Mouse (Mus musculus) mouse trophoblast stem cell (cell line): ENCODE measurements around the gene Olfr1229.

Experiments used
- in situ Hi-C, 2 experiments: fragments of 300-500 bp; cut with MseI, MboI; formaldehyde crosslinking; loops; 2 replicates in 1 of 2; 3 replicates in 1 of 2; pipeline ENCODE4 v1.15.1; 2025

Gene Olfr1229

GRCm38 (mm10) chr2:89287914-89288313, at the start of gene Olfr1229:
Gene Olfr1229, minus strand, starts transcription at chr2:89288014.
- in situ Hi-C loops = no loop called here

- in situ Hi-C loops = no loop called here
Measured at GRCm38 (mm10) chr2:89329575-89329974, 41.8 kb upstream of the Olfr1229 start, which contains the start of gene Olfr1232. Gene Olfr1232, minus strand, starts transcription at chr2:89329675.

GRCm38 (mm10) chr2:89306974-89307373, 19.2 kb upstream of the Olfr1229 start, which contains the start of gene Olfr1231:
Gene Olfr1231, minus strand, starts transcription at chr2:89307074.
- in situ Hi-C loops = no loop called here

- in situ Hi-C loops = no loop called here
Measured at GRCm38 (mm10) chr2:89297168-89297567, 9.4 kb upstream of the Olfr1229 start, which contains the start of gene Olfr1230. Gene Olfr1230, minus strand, starts transcription at chr2:89297268.

GRCm38 (mm10) chr2:89253962-89254361, 33.9 kb downstream of the Olfr1229 start, which contains the start of gene Olfr1228:
Gene Olfr1228, minus strand, starts transcription at chr2:89254062.
- in situ Hi-C loops = no loop called here
